Mouse (Mus musculus) bone marrow macrophage, adult 2 months (primary cell): ENCODE data around the gene Gm20388.

ENCODE experiments used
- CTCF ChIP-seq: IDR thresholded peaks from 2 replicates; pipeline ENCODE4 v1.5.1; 2012; ENCODE audit warnings: low read depth, mild to moderate bottlenecking, low read length, moderate library complexity
- POLR2A ChIP-seq: IDR thresholded peaks from 2 replicates; pipeline ENCODE4 v1.6.1; 2012; ENCODE audit warnings: mild to moderate bottlenecking, low read depth, low read length, borderline replicate concordance

GRCm38 (mm10) chr8:121911987-121912386 lies 2001.3 kb downstream of the Gm20388 start:
- no peak for TF ChIP-seq CTCF
- no peak for TF ChIP-seq POLR2A
